Mouse (Mus musculus) liver, embryonic 15.5 days (tissue): ENCODE measurements around the gene Taf15. TPM values are rescaled to one million over a fixed set of nuclear protein-coding genes. Genes with fewer than 3 reads are reported as not detected.

ENCODE experiments used
- ATAC-seq: fragments of 200-750 bp; cut with Nextera tagmentation; 2 replicates; pipeline ENCODE4 v1.8.0; 2017; ENCODE audit warnings: moderate number of reproducible peaks, mild to moderate bottlenecking, moderate library complexity; ENCODE audit not compliant: insufficient read depth
- H3K27ac ChIP-seq: fragments of 300-500 bp; sonication (generic); replicated peaks from 2 replicates; pipeline ENCODE4 v1.5.1; 2015; ENCODE audit warnings: mild to moderate bottlenecking, inconsistent platforms
- H3K27me3 ChIP-seq: fragments of 300-500 bp; sonication (generic); 2 replicates; pipeline ENCODE4 v1.6.1; 2015; ENCODE audit warnings: mild to moderate bottlenecking, inconsistent platforms
- H3K36me3 ChIP-seq: fragments of 300-500 bp; sonication (generic); replicated peaks from 2 replicates; pipeline ENCODE4 v1.6.1; 2015; ENCODE audit warnings: moderate library complexity, mild to moderate bottlenecking, inconsistent platforms
- H3K4me1 ChIP-seq: fragments of 300-500 bp; sonication (generic); replicated peaks from 2 replicates; pipeline ENCODE4 v1.6.1; 2015; ENCODE audit warnings: inconsistent platforms
- H3K4me2 ChIP-seq: fragments of 300-500 bp; sonication (generic); 2 replicates; pipeline ENCODE4 v1.6.1; 2015; ENCODE audit warnings: moderate library complexity, mild to moderate bottlenecking, inconsistent platforms
- H3K4me3 ChIP-seq: fragments of 300-500 bp; sonication (generic); replicated peaks from 2 replicates; pipeline ENCODE4 v1.5.1; 2015; ENCODE audit warnings: mild to moderate bottlenecking, inconsistent platforms
- H3K9ac ChIP-seq: fragments of 300-500 bp; sonication (generic); 2 replicates; pipeline ENCODE4 v1.6.1; 2015; ENCODE audit warnings: moderate library complexity, mild to moderate bottlenecking, inconsistent platforms
- H3K9me3 ChIP-seq: fragments of 300-500 bp; sonication (generic); replicated peaks from 2 replicates; pipeline ENCODE4 v1.6.1; 2016; ENCODE audit warnings: inconsistent platforms
- WGBS: fragments of 180-500 bp; shearing (Covaris S2); methylation state at CpG from one replicate; pipeline ENCODE4 v1.1.7; 2015; ENCODE audit warnings: mixed read lengths; ENCODE audit not compliant: insufficient replicate concordance; 5-methylcytosine and 5-hydroxymethylcytosine counted together
- polyA plus RNA-seq: library from polyadenylated mRNA; unstranded; fragments of >200 nt; fragmentation: Nextera tagmentation; extraction: Ambion mirVana; gene quantifications from 2 replicates; pipeline ENCODE4 v1.2.1, GENCODE M21; 2015

Taf15 gene
- polyA plus RNA-seq, 1 experiment from 2014 or later = 3.9 TPM

- no peaks in the 10 kb centered on the region for H3K4me1 ChIP-seq
- no peak for ATAC-seq
- no peak overlapping the region for H3K4me3 ChIP-seq
- H3K9me3 ChIP-seq = no peaks in the 10 kb centered on the region
- peaks cover 38% of the 10 kb centered on the region for H3K36me3 ChIP-seq
- no peaks in the 10 kb centered on the region for H3K27me3 ChIP-seq
- no peak overlapping the region for H3K4me2 ChIP-seq
- no peak overlapping the region for H3K27ac ChIP-seq
- H3K9ac ChIP-seq = no peak overlapping the region
These were observed 36.6 kb downstream of the Taf15 start for GRCm38 (mm10) chr11:83509521-83509920.

GRCm38 (mm10) chr11:83517153-83517552 lies 44.3 kb downstream of the Taf15 start:
- Histone ChIP-seq H3K9me3 (no peaks in the 10 kb centered on the region), H3K4me3 (no peak overlapping the region), H3K27me3 (no peaks in the 10 kb centered on the region), H3K4me2 (no peak overlapping the region), H3K36me3 (no peaks in the 10 kb centered on the region), H3K9ac (no peak overlapping the region), H3K4me1 (no peaks in the 10 kb centered on the region), H3K27ac (no peak overlapping the region)
- ATAC-seq = no peak

GRCm38 (mm10) chr11:83518371-83518770 lies 45.5 kb downstream of the Taf15 start:
- no peaks in the 10 kb centered on the region for H3K36me3 ChIP-seq
- no peaks in the 10 kb centered on the region for H3K9me3 ChIP-seq
- no peaks in the 10 kb centered on the region for H3K27me3 ChIP-seq
- no peaks in the 10 kb centered on the region for H3K4me1 ChIP-seq
- 51% methylated on average over 6 of the region's 6 CpGs for WGBS
- H3K4me3 ChIP-seq = no peak overlapping the region
- H3K27ac ChIP-seq = no peak overlapping the region
- no peak overlapping the region for H3K9ac ChIP-seq
- no peak for ATAC-seq
- no peak overlapping the region for H3K4me2 ChIP-seq

DNA sequence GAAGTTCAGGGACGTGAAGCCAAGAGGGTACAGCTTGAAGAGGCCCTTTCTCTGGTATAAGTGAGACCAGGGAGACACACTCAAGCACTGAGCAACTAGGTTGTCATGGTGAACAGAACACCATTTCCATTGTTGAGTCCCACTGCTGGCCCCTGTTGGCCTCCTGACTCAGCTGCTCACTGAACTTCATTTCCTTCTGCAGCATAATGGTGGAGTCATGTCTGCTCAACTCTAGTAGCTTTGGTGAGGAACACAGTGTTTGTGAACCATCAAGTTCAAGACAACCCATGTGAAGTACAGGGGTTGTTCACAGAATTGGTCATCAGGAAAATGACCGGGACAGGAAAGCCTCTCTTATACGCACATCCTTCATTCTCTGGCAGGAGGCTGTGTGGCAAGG lies 49.2 kb downstream of the Taf15 start, which contains the start of gene Heatr9:
Heatr9 (minus strand) TSS at position 101 of the 400 bp plus-strand sequence.
- Histone ChIP-seq H3K4me1 (no peaks in the 10 kb centered on the region), H3K36me3 (no peaks in the 10 kb centered on the region), H3K9ac (no peak within 1 kb of the TSS), H3K4me2 (no peak within 1 kb of the TSS), H3K9me3 (no peaks in the 10 kb centered on the region), H3K27ac (no peak within 1 kb of the TSS), H3K4me3 (no peak within 1 kb of the TSS), H3K27me3 (no peaks in the 10 kb centered on the region)
- 74% methylated on average over 3 of the region's 3 CpGs for WGBS
- no peak for ATAC-seq

DNA sequence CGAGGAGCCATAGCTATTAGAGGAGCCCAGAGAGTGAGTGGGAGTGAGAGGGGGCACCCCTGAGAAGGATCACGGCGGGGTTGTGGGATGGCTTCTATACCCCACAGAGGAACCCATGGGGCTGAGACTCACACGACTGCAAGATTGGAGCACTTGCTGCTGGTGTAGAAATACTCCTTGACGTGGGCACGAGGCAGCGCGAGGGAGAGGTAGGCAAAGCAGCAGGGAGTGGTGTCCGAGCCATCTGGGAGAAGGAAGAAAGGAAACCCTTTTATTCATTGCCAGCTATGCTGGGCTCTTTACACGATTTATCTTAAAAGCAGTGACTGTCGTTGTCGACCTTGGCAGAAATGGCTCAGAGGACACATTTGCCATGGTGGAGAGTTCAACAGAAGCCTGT lies 56.1 kb downstream of the Taf15 start:
- no peaks in the 10 kb centered on the region; the same call in 1 of the 2 replicates for H3K27me3 ChIP-seq
- H3K4me3 ChIP-seq = no peak overlapping the region
- no peaks in the 10 kb centered on the region for H3K36me3 ChIP-seq
- WGBS = 64% methylated on average over 12 of the region's 12 CpGs
- H3K9ac ChIP-seq = no peak overlapping the region
- H3K4me1 ChIP-seq = no peaks in the 10 kb centered on the region
- ATAC-seq = no peak
- H3K4me2 ChIP-seq = no peak overlapping the region
- no peak overlapping the region for H3K27ac ChIP-seq
- no peaks in the 10 kb centered on the region for H3K9me3 ChIP-seq

- WGBS = 73% methylated on average over 5 of the region's 5 CpGs
- Histone ChIP-seq H3K4me1 (no peaks in the 10 kb centered on the region; the same call in 1 of the 2 replicates), H3K4me3 (no peak within 1 kb of the TSS), H3K9ac (no peak within 1 kb of the TSS), H3K27me3 (no peaks in the 10 kb centered on the region; the same call in 1 of the 2 replicates), H3K4me2 (no peak within 1 kb of the TSS), H3K27ac (no peak within 1 kb of the TSS), H3K36me3 (no peaks in the 10 kb centered on the region), H3K9me3 (no peaks in the 10 kb centered on the region)
- ATAC-seq = no peak
These were observed 57.5 kb downstream of the Taf15 start, which contains the start of gene Ccl5 for GRCm38 (mm10) chr11:83530360-83530759. Gene Ccl5 (minus strand): TSS chr11:83530518.

- H3K9me3 ChIP-seq = no peaks in the 10 kb centered on the region
- no peaks in the 10 kb centered on the region for H3K36me3 ChIP-seq
- ATAC-seq = no peak
- no peaks in the 10 kb centered on the region; the same call in 1 of the 2 replicates for H3K27me3 ChIP-seq
- no peak overlapping the region for H3K4me2 ChIP-seq
- 81% methylated on average over 1 of the region's 1 CpGs for WGBS
- H3K27ac ChIP-seq = no peak overlapping the region
- H3K4me1 ChIP-seq = peaks cover 5% of the 10 kb centered on the region; the same call in 1 of the 2 replicates
- no peak overlapping the region for H3K9ac ChIP-seq
- no peak overlapping the region for H3K4me3 ChIP-seq
These were observed 60.3 kb downstream of the Taf15 start for GRCm38 (mm10) chr11:83533192-83533591.

- no peaks in the 10 kb centered on the region for H3K27me3 ChIP-seq
- H3K4me2 ChIP-seq = no peak overlapping the region
- no peak overlapping the region for H3K4me3 ChIP-seq
- no peak for ATAC-seq
- peaks cover 7% of the 10 kb centered on the region; the same call in 1 of the 2 replicates for H3K4me1 ChIP-seq
- no peak overlapping the region for H3K9ac ChIP-seq
- WGBS = 55% methylated on average over 8 of the region's 8 CpGs
- no peaks in the 10 kb centered on the region for H3K9me3 ChIP-seq
- no peak overlapping the region for H3K27ac ChIP-seq
- no peaks in the 10 kb centered on the region for H3K36me3 ChIP-seq
These were observed 61.3 kb downstream of the Taf15 start for GRCm38 (mm10) chr11:83534143-83534542.

DNA sequence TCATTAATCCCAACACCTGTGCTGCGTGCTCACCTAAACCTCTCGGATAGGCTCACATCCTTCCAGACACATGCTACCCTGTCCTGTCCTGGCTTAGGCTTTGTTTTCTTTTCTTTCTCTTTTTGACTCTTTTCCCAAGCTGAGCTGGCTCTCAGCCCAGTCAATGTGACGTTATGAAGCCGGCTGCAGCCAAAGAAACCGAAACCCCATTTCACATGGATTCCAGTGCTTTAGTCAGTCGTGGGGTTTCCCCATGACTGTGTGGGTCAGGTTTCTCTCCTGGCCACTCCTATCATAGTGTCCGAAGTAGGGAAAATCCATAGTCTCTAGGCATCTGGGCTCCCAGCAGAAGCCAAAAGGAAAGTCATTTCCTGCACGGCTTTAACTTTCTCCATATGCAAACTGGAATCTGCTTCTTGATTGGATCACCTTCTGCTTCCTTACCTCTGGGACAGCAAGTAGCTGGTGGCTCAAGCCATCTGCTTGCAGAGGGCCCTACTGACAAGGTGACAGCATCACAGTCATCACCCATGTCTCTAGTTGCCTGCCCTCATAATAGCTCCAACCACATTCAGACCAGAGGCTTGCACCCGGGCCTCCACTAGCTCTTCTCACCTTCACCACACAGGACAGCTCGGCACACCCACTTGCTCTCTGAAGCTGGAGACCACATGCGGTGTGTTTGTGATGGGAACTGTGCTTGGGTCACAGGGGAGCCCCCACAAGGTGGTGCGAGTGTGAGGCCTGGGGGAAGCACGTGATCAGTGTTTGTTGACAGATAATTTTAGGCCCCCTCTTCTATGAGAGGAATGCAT lies 61.9 kb downstream of the Taf15 start:
- no peak overlapping the region for H3K4me3 ChIP-seq
- no peaks in the 10 kb centered on the region for H3K9me3 ChIP-seq
- no peak for ATAC-seq
- H3K27ac ChIP-seq = no peak overlapping the region
- no peaks in the 10 kb centered on the region for H3K36me3 ChIP-seq
- H3K27me3 ChIP-seq = no peaks in the 10 kb centered on the region
- H3K9ac ChIP-seq = no peak overlapping the region
- H3K4me2 ChIP-seq = no peak overlapping the region; the same call in 1 of the 2 replicates
- peaks cover 7% of the 10 kb centered on the region; the same call in 1 of the 2 replicates for H3K4me1 ChIP-seq
- 49% methylated on average over 13 of the region's 13 CpGs for WGBS

DNA sequence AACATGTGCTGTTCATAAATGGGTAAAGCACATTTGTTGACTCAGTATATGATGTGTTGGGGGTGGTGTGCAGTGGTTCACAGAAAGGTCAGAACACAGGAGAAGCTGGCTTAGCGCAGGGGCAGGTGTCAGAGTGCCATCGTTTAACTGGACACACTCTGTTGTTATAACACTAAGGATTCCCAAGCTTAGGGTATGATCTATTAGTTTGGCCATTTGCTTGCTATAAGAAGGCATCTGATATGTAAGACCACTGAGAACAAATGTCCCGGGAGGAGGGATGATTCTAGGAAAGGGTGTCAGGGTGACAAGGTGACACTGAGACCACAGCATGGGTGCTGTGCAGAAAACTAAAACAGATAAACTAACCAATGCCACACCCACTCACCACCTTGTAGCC lies 63.9 kb downstream of the Taf15 start:
- Histone ChIP-seq H3K4me3 (no peak overlapping the region), H3K9me3 (no peaks in the 10 kb centered on the region), H3K36me3 (no peaks in the 10 kb centered on the region), H3K4me2 (no peak overlapping the region), H3K27me3 (no peaks in the 10 kb centered on the region), H3K27ac (no peak overlapping the region), H3K9ac (no peak overlapping the region), H3K4me1 (peaks cover 7% of the 10 kb centered on the region; the same call in 1 of the 2 replicates)
- no peak for ATAC-seq
- WGBS = 46% methylated on average over 3 of the region's 3 CpGs

DNA sequence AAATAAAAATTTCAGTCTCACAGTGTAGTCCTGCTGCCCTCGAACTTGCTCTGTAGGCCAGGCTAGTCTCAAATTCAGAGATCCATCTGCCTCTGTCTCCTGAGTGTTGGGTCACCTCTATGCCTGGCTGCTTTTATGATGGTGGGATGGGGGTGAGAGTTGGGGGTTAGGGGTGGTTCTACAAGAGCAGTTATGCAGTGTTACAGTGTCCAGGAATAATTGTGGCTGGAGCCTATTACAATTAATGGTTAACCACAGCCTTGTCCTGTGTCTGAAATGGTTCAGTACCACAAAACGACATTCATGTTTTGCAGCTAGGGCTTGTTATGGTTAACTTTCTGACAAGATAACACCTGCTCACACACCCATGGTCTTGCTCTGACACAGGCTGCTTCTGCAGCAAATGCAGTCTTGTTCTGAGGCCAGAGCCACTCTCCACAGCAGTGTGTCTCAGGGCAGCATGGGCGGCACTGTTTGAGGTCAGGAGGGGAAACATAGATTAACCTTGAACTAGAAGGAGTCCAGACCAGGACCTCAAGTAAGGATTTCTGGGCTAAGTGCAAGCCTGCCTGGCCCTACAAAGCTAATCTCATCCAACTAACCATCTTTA lies 65.9 kb downstream of the Taf15 start:
- H3K4me2 ChIP-seq = no peak overlapping the region
- H3K4me1 ChIP-seq = peaks cover 7% of the 10 kb centered on the region; the same call in 1 of the 2 replicates
- ATAC-seq = no peak
- no peaks in the 10 kb centered on the region for H3K27me3 ChIP-seq
- no peak overlapping the region for H3K9ac ChIP-seq
- WGBS = 41% methylated on average over 3 of the region's 3 CpGs
- H3K27ac ChIP-seq = no peak overlapping the region
- no peak overlapping the region for H3K4me3 ChIP-seq
- no peaks in the 10 kb centered on the region for H3K9me3 ChIP-seq
- no peaks in the 10 kb centered on the region for H3K36me3 ChIP-seq
